Mouse (Mus musculus): ENCODE results near the gene Dnm1.

Dnm1 gene

DNA sequence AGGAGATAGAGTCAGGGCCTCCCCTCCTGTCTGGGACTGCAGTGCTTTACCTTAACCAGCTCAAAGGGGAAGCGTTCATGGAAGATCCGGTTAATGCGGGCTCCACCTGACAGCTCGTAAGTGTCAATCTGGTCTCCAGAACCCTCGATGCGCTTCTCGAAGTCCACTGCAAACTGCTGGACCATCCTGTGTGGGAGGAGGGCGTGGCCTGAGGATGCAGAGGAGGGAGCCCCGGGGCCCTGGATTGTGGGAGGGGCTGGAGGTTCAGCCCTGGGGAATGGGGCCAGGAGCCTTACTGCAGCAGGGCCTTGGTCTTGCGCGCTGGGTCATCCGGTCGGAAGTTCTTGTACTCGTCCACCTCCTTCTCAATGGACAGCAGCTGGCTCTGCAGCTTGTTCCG lies 17.2 kb downstream of the Dnm1 start:
- DNase-seq, result no peak

DNA sequence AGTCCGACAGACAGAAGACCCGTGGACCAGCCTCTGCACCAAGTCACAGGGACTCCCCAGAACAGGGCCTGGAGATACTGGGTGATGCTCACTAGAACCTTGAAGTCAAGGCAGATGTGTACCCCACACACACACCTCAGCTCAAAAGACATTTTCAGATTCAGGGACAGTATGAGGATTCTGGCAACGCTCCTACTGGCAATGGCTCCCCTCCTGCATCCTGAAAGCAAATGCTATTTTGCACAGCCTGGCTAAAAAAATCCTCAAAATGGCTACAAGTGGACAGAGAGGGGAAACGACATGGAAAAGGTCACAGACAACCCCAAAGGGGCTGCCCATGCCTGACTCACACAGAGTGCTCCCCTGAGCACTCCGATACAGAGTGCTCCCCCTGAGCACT lies 21.0 kb downstream of the Dnm1 start:
- no peak for DNase-seq

DNA sequence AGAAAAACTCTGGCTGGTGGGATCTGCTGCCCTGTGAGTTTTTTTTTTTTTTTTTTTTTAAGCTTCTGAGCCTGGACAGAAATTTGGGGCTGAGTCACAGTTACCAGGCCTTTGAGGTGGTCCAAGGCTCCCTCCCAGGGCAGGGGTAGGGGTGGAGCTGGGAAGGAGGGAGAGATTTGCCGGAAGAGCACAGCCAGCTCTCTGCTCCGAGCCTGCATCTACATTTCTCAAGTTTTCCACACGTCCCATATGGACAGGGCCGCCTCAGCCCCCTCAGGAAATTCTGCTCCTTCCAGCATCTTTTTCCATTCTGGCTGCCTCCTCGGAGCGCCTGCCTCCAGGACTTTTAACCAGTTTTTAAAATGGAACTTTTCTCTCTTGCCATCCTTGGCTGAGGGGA lies 23.6 kb downstream of the Dnm1 start:
- no peak for DNase-seq

DNA sequence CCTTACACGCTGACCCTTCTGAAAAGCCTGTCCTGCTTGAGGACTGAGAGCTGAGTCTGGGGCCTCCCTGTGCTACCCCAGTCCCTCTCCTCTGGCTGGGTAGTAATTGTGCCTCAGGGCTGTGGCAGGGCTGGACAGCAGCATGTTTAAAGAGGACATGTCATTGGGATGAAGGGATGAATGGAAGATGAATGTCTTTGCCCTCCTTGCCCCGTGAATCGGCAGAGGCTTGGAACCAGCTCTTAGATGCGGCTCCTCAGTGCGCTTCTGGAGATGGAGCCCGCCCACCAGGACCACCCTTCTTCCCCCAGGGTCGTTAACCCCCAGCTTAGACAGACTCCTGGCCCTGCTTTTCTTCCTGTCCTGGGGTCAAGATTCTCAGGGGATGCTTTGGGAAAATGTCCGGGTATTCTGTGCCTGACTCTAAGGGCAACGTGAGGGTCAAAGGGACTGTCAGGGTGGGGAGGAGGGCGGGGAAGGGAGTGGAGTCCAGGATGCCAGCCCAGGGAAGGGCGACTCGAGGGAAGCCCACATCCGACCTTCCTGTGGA lies 24.2 kb downstream of the Dnm1 start:
- no peak for DNase-seq

DNA sequence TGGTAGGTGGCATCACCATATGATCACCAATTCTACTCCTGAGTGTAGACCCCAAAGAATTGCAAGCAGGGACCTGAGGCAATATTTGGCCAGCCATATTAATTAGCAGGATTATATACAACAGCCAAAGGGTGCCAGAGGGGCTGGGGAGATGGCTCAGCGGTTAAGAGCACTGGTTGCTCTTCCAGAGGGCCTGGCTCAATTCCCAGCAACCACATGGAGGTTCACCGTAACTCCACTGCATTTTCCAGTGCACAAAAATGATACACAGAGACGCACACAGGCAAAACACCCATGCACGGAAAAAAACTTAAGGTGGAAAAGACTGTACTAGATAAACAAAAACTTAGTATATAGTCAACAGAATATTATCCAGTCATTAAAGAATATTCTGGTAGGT lies 25.9 kb downstream of the Dnm1 start:
- no peak for DNase-seq

DNA sequence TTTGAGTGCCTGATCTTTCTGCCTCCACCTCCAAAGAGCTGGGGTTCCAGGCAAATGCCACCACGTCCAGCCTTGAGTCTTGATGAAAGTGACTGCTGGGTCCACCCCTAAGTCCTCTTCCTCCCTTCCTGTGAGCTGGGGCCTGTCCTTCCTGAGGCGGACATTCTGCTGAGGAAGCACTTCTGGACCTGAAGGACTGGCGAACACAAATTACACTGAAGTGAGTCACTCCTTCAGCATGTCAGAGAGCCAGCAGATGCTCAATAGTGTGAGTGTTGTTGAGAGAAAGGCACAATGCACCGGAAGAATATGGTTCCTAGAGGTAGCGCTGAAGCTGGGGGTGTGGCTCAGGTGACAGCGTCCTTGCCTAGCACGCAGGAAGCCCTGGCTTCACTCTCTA lies 27.8 kb downstream of the Dnm1 start:
- no peak for DNase-seq

DNA sequence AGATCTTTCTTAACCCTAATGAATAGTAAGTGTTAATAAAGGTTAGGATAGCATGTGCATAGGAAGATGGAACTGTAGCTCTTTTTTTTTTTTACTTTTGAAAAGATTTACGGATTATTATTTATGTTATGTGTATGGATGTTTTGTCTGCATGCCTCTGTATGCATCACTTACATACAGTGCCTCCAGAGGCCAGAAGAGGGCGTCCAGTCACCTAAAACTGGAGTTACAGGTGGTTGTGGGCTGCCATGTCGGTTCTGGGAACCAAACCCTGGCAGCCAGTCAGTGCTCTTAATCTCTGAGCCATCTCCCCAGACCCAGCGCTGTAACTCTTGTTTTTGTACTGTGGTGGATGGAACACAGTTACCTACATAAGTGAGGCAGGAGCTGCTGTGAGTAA lies 28.8 kb downstream of the Dnm1 start:
- DNase-seq, result no peak

DNA sequence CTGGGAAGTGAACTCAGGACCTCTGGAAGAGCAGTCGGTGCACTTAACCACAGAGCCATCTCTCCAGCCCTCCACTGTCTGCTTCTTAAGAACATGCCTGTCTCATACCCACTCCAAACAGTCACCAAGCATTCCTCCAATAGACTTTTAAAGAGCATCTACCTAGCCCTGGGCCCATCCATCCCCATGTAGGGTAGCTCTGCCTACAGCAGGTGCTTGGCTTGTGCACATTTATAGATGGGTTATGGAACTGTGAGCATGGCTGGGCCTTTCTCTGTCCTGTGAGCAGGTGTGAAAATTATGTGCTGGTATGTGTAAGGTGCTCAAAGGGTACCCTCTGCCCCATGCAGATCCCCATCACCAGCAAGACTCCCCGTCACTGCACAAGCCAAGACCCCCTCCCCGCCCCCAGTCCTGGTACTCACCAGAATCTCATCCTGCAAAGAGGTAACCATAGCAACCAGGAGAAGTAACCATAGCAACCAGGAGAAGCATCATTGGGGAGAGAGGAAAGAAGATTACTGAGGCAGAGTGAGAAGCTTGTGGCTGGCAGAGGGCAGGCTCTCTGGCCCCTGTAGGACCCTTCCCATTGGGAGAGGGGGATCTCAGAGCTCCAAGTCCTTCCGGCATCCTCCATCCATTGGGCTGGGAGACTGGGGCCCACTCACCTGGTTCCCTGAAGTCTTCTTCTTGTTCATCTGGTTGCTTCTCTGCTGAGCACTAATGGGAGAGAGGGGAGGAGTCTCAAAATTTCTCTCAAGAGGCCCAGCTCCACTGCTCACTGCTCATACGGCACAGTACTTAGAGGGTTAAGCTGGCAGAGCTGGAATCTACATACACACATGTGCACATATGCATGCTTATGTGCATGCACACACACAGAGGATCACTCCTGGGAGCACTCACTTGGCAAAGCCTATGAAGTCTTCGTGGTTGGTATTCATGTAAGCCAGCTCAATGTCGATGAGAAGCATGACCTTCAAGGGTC lies 30.1 kb downstream of the Dnm1 start:
- DNase-seq, result no peak

DNA sequence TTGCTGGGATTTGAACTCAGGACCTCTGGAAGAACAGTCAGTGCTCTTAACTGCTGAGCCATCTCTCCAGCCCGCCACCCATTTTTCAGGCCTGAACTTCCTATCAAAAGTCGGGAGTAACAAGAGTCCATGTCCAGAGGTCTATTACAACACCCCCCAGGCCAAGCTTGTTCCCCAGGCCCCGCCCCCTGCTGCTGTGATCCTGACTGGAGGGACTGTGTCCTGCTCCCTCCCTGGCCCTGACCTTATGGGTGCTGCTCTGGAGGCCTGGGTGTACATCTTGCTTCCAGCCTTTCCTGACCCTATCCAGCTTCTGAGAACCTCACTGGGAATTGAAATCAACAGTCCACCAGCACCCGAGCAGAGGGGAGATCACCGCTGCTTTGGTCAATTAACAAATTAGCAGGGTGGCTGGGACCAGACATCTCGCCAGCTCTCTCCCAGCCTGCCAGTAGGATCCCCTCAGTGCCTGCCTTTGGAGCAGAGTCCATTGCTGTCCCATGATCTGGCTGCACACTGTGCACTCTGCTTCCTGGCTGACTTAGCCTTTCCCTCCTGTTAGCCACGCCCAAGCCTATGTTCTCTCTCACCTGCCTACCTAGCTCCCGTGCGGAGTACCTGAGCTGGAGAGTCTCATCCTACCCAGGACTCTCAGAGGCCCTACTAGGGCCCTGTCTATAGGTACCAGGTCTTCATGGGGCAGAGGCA lies 31.4 kb downstream of the Dnm1 start:
- DNase-seq, result no peak

DNA sequence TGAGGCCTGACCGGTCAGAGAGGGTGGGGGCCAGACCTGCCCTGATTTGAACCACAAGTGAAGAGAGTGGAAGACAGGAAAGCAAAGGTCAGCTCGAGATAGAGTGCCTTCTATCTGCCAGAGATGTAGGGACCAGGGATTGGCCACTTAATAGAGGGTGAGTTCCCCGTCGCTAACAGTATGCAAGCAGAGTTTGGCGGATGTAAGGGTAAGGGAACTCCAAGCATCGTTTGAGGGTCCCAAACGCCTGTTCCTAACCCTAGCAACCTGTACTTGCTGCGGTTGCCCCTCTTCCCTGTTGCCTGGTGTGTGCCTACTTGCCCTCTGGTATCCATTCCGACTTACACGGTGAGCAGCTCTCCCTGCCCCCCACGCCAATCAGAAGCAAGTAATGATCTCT lies 32.4 kb downstream of the Dnm1 start:
- DNase-seq, result no peak

DNA sequence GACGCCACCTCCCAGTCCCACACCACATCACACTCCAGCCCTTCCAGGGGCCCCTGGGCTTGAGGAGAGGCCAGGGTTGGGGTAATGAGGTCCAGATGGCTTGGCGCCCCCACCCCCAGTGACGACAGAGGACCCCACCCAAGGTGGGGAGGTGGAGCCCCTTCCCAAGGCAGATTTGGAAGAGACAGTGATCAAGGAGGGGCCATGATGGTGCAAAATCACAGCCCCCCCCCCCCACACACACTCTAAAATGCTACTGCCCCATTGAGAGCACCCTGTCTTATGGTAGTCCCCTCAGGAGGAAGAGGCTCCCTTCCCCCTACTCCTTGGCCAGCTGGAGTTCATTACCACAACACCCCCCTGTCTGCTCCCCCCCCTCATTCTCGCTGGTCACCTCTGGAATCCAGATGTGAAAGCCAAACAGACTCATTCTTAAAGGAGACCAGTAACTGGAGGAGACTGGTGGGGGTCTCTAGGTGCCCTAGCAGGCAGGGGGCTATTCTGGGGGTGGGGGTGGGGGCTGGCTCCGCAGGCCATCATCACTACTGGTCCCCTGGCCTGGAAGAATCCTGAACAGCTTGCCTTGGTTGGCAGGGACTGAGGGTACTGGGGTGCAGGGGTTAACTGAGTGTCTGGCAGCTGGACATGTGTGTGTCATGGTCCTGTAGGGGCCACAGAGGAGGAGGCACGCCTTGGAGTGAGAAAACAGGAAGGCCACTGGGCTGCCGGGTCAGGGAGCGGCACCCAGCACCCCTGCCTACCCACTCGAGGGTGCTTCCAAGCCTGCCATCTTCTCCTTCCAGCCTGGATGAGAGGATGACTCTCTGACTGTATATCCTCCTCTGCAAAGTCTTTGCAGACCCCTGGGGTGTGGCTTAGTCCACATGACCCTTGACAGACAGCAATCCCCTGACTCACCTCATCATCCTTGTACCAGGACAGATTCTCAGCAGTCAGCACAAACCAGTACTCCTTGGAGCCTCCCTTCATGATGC lies 33.3 kb downstream of the Dnm1 start:
- no peak for DNase-seq

DNA sequence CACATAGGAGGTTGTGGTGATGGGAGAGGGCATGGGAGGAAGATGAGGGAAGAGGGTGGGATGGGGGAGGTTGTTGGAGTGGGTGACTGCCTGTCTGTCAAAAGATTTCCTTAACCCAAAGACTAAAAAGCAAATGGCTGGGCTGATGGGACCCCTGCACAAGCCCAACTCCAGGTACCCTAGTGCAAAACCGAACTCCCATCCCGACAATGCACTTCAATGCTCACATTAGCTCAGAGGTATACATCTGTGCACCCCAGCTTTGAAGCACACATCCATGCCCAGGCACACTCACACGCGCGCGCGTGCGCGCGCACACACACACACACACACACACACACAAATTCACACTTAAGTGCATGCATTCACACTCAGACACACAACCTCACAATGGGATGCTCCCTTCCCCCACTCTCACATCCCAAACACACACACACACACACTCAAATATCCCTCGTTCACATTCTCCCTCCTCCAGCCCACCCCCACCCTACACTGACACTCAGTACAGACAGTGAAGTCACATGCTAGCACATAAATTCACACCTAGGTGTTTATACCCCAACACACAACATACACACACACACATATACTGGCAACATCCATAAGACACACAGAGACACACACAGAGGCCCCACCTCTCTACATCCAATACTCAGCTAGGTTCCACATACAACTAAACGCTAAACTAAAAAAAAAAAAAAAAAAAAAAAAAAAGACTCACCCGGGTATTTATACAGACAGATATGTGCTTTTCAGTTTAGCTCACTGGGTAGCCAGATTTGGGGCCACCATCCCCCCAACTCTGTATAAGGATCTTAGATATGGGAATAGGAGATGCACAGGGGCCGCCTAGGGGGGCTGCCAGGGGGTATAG lies 34.2 kb downstream of the Dnm1 start:
- DNase-seq, result no peak

DNA sequence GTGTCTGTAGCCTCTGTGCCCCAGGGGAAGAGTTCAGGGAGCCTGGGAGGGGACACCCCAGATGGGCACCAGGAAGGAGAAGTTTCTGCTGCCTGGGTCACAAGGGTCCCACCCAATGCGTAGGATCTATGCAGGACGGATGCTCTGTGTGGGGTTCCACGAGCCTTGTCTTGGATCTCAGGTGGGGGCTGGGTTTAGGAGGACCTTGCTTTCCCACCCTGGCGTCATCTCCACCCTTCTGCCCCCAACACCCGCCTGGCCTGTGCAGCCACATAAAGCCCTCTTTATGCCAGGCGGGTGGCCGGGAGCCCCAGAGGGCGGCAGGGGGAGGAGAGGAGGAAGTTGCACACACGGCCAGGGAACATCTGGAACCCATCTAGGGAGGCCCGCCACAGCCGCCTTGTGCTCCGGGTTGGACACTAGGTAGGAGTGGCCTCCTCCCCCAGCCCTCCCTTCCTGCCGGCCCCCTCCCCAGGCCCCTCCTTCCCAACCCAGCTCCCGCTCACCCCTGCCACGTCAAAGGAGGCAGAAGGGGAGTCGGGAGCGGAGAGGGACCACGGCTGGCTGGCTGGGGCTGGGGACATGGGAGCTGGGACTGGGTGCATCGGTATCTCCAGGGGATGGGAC lies 35.2 kb downstream of the Dnm1 start:
- DNase-seq, result no peak

DNA sequence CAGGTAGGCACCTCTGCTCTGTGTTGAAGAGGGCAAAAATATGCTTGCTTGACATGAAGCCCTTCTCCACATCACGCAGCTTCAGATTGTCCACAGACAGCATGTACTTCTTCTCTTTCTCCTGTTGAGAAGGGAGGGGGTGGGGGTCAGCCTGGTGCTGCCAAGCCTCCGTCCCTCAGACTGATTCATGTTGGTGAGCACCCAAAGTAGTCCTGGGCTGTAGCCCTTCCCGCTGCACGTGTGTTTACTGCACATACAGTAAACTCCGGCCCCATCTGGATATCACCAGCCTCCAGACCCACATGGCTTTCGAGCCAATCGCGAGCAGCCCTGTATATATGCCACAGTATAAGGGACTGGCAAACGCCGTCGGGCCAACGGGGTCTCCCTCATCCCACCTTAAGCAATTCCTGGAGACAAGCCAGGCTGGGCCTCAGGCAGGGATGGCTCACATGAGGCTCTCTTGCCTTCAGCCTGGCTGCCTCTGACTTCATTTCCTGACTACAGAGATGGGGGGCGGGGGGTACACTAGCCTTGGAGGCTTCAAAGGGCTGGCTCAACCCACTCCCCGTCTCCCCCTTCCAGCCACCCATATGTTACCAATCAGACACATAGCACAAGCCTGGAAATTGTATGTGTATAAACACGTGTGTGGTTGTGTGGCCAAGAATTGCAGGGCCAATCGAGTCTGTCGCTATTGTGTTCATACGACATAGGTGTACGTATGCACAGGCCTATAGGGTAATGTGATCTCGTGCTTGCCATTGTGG lies 36.1 kb downstream of the Dnm1 start:
- no peak for DNase-seq

DNA sequence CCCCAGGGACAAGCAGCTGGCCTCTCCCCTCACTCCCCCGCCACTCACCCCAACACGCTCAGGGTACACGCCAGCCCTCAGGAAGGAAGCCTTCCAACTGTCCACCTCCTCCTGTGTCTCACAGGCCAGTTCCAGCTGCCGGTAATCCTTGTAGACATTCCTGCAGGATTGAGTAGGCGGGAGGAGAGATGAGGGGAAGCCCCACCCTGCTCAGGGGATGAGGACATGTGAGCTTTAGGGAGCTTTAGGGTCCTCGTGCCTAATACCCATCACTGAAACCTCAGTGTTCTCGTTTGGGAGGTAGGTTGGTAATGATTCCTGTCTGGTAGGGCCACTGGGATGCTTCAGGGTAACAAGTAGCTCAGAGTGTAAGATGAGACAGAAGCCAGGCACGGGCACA lies 37.4 kb downstream of the Dnm1 start:
- no peak for DNase-seq

DNA sequence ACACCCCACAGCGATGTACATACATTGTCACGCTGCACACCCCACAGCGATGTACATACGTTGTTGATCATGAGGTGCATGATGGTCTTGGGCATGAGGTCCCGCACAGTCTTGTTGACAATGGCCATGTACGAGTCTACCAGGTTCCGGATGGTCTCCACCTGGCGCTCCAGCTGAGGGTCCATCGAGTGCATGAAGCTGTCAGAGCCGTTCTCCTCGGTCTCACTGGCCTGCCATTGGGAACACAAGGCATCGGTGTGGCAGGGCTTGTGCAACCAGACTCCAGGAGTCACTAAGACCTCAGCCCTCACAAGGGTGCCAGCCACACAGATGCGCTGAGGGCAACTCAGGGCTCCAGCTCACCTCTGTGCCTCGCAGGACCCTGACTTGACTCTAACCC lies 38.3 kb downstream of the Dnm1 start:
- no peak for DNase-seq

DNA sequence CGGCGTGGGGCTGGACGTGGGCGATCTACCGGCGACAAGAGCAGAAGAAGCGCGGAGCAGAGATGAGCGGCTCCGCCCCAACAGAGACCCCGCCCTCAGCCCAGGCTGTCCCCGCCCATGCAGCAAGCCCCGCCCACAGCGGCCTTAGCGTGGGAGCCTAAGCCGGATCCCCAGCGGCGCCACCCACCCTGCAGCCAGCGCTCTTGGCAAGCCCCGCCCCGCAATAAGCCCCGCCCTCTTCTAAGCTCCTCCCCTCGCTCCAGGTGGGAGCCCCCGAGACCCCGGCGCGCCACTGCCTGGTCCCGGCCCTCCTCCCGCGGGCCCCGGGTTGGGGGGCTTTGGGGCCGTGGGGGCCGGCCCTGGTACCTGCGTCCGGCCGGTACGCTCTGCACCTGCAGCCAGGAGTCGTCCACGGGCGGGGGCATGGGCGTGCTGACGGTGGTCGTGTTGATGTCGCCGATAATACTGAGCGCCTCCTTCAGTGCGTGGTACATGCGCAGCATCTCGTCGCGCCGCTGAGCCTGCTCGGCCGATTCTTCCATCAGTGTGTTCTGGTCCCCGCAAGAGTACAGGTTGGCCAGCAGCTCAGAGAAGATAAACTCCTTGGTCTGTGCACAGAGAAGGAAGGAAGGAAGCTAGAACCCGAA lies 40.7 kb downstream of the Dnm1 start:
- DNase-seq, result peak; percentile 71 to 82

DNA sequence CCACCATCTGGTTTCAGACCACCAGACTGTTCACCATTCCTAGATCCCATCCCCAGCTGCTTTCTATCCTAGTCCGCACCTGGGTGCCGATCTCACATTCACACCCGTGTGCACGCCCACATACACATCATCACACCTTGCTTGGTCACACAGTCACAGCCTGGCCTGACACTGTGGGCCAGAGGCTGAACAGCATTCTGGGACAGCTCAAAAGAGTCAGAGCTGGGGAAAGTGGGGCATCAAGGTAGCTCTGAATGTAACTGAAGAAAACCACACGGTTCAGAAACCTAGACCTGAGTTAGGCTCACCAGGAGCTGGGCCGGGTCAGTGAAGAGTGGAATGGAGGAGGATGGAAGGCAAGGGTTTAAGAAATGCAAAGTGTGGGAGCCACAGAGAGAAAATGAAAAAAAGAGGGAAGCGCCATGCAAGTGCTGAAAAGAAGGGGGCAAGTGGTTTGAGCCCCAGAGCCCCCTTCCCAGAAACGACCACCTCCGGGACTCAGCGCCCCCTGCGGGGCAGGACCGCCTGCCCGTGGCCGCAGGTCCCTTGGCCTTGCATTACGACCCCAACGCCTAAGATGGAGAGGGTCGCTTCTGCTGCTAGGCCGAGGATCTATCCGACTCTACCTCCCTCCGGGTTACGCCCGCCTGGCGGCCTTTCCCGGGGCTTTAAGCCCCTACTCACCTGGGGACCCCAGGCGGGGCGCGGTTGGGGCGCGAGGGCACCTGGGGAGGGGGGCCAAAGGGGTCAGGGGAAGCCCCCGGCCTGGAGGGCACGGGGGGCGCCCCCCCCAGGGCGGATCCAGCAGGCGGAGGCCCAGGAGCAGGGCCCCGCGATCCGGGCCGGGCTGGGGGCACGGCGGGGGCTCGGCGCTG lies 41.5 kb downstream of the Dnm1 start:
- DNase-seq, result peak in 1 of 2 experiments; percentile 22

Data from cerebellum, postnatal 14 days (tissue).